ENCODE assay signal across 9 mouse cellular contexts in genomic region chr11:85334778-85335177, GRCm38 (mm10). TPM values are rescaled to one million over a fixed set of nuclear protein-coding genes. Genes with fewer than 3 reads are reported as not detected.
A peak's percentile ranks its signal among the peaks of the same experiment; 100 is the strongest.
DNase-seq lines count a peak whose midpoint lies in the region; ATAC-seq and TF ChIP-seq lines count a peak whose summit lies in the region.
"Had no signal": no experiment of that assay in that cellular context is flagged by ENCODE, and none has a peak within 500 bp of the region (broad histone marks: within the 10 kb centered on the region; RNA-seq: fewer than 3 reads in every experiment).

No protein-coding gene starts in this region.

- H3K9me3 ChIP-seq in limb, embryonic 11.5 days (ENCODE audit: control insufficient read depth, low read length), result no peaks in the 10 kb centered on the region
- no peaks in the 10 kb centered on the region for H3K9me3 ChIP-seq in limb, embryonic 10.5 days (replicated peaks)
- no peaks in the 10 kb centered on the region for H3K9me3 ChIP-seq in MEL (replicated peaks; ENCODE audit: insufficient read depth, low read length)
- H3K9me3 ChIP-seq: stomach, embryonic 15.5 days had no signal

- peak; percentile 28 to 65 (median 57) for TF ChIP-seq CTCF in MEL (IDR thresholded peaks at IDR 0.05 in 2 of 3, conservative IDR thresholded peaks at IDR 0.05 in 1 of 3; ENCODE audit: control insufficient read depth in 1 of 3, insufficient read depth in 1 of 3, low read depth in 2 of 3, low read length in 3 of 3, poor library complexity in 1 of 3, severe bottlenecking in 1 of 3)
- peak; percentile 51 for TF ChIP-seq CTCF in bone marrow, adult 2 months (IDR thresholded peaks at IDR 0.05; ENCODE audit: control insufficient read depth, insufficient read depth, low read length)
- TF ChIP-seq CTCF in small intestine, adult 2 months (IDR thresholded peaks at IDR 0.05; ENCODE audit: extremely low read depth, insufficient read length, insufficient replicate concordance, low read depth, low read length), result peak; percentile 38; the same call in 1 of the 2 replicates

- no peak for ATAC-seq in limb, embryonic 11.5 days (ENCODE audit: insufficient number of reproducible peaks, low FRiP score, low TSS enrichment, low read depth)
- ATAC-seq in erythroblast, adult 5-6 weeks (replicated peaks; ENCODE audit: low FRiP score, poor library complexity, severe bottlenecking), result peak; percentile 56
- no peak for ATAC-seq in megakaryocyte, adult 5-6 weeks (ENCODE audit: poor library complexity, severe bottlenecking)

- no peaks in the 10 kb centered on the region for H3K27me3 ChIP-seq in limb, embryonic 11.5 days (ENCODE audit: control insufficient read depth, insufficient read depth, low read length)
- no peaks in the 10 kb centered on the region for H3K27me3 ChIP-seq in limb, embryonic 10.5 days (ENCODE audit: low read depth, poor library complexity, severe bottlenecking)
- H3K27me3 ChIP-seq in MEL (ENCODE audit: control insufficient read depth in 1 of 2, insufficient read depth in 2 of 2, low read length in 2 of 2), result no peaks in the 10 kb centered on the region
- no peaks in the 10 kb centered on the region for H3K27me3 ChIP-seq in small intestine, adult 2 months (ENCODE audit: control insufficient read depth, insufficient read depth, low read length)
- H3K27me3 ChIP-seq: stomach, embryonic 15.5 days had no signal

- H3K4me1 ChIP-seq in limb, embryonic 11.5 days (ENCODE audit: control insufficient read depth, insufficient read depth, low read length), result no peaks in the 10 kb centered on the region
- no peaks in the 10 kb centered on the region for H3K4me1 ChIP-seq in limb, embryonic 10.5 days
- peaks cover 6 to 10% of the 10 kb centered on the region in 2 experiments for H3K4me1 ChIP-seq in MEL (ENCODE audit: control insufficient read depth in 1 of 2, insufficient read depth in 2 of 2, low read length in 2 of 2)
- no peaks in the 10 kb centered on the region for H3K4me1 ChIP-seq in bone marrow, adult 2 months (ENCODE audit: control insufficient read depth, insufficient read depth, low read length)
- no peaks in the 10 kb centered on the region for H3K4me1 ChIP-seq in small intestine, adult 2 months (ENCODE audit: control insufficient read depth, insufficient read depth, insufficient read length, low read length)
- H3K4me1 ChIP-seq: stomach, embryonic 15.5 days had no signal

- no peak for TF ChIP-seq POLR2A in MEL (IDR thresholded peaks at IDR 0.05; ENCODE audit: control insufficient read depth in 1 of 2, insufficient read depth in 1 of 2, low read depth in 1 of 2, low read length in 2 of 2, poor library complexity in 1 of 2)
- TF ChIP-seq POLR2A in bone marrow, adult 2 months (IDR thresholded peaks at IDR 0.05; ENCODE audit: borderline replicate concordance, control insufficient read depth, low read depth, low read length), result no peak
- TF ChIP-seq POLR2A in small intestine, adult 2 months (IDR thresholded peaks at IDR 0.05; ENCODE audit: low read depth, low read length), result no peak

- TF ChIP-seq EP300 in MEL (IDR thresholded peaks at IDR 0.05; ENCODE audit: low read depth in 1 of 2, low read length in 2 of 2), result no peak

- H3K4me2 ChIP-seq in limb, embryonic 11.5 days (ENCODE audit: low read depth, severe bottlenecking), result no peak overlapping the region
- H3K4me2 ChIP-seq: stomach, embryonic 15.5 days had no signal

- no peaks in the 10 kb centered on the region for H3K79me2 ChIP-seq in MEL (ENCODE audit: control insufficient read depth, insufficient read depth, low read length, poor library complexity)

- no peak overlapping the region for H3K27ac ChIP-seq in limb, embryonic 11.5 days (replicated peaks; ENCODE audit: low read depth, low read length)
- no peak overlapping the region for H3K27ac ChIP-seq in limb, embryonic 10.5 days
- no peak overlapping the region for H3K27ac ChIP-seq in MEL (ENCODE audit: control insufficient read depth, low read depth, low read length)
- no peak overlapping the region for H3K27ac ChIP-seq in bone marrow, adult 2 months (ENCODE audit: control insufficient read depth, insufficient read depth, low read depth, low read length, poor library complexity)
- no peak overlapping the region for H3K27ac ChIP-seq in small intestine, adult 2 months (ENCODE audit: insufficient read depth, low read depth, low read length)
- H3K27ac ChIP-seq: stomach, embryonic 15.5 days had no signal

- peak; percentile 65 for TF ChIP-seq RAD21 in MEL (IDR thresholded peaks at IDR 0.05; ENCODE audit: low read depth, low read length)

- 42% methylated on average over 4 of the region's 4 CpGs for WGBS in limb, embryonic 11.5 days
- WGBS in limb, embryonic 10.5 days, result 45% methylated on average over 4 of the region's 4 CpGs
- WGBS in bone marrow, adult 2 months, result 57% methylated on average over 4 of the region's 4 CpGs
- 49% methylated on average over 4 of the region's 4 CpGs for WGBS in small intestine, adult 2 months

- H3K36me3 ChIP-seq in limb, embryonic 11.5 days (ENCODE audit: control insufficient read depth, insufficient read depth, low read length), result no peaks in the 10 kb centered on the region; the same call in none of the 2 replicates
- peaks cover 98% of the 10 kb centered on the region for H3K36me3 ChIP-seq in limb, embryonic 10.5 days
- H3K36me3 ChIP-seq in MEL (ENCODE audit: control insufficient read depth in 1 of 2, insufficient read depth in 2 of 2, low read length in 2 of 2), result peaks cover 3 to 15% of the 10 kb centered on the region in 2 experiments
- peaks cover 28% of the 10 kb centered on the region for H3K36me3 ChIP-seq in small intestine, adult 2 months (ENCODE audit: control insufficient read depth, insufficient read depth, low read length)

- H3K9ac ChIP-seq in limb, embryonic 11.5 days (ENCODE audit: low read length), result no peak overlapping the region
- no peak overlapping the region for H3K9ac ChIP-seq in MEL (ENCODE audit: control insufficient read depth, low read depth, low read length, poor library complexity, severe bottlenecking)
- H3K9ac ChIP-seq: stomach, embryonic 15.5 days had no signal

- no peak overlapping the region for H3K4me3 ChIP-seq in limb, embryonic 11.5 days (ENCODE audit: low read depth, low read length)
- no peak overlapping the region for H3K4me3 ChIP-seq in limb, embryonic 10.5 days
- no peak overlapping the region for H3K4me3 ChIP-seq in MEL (ENCODE audit: control insufficient read depth in 1 of 2, insufficient read depth in 1 of 2, low read depth in 2 of 2, low read length in 2 of 2)
- no peak overlapping the region for H3K4me3 ChIP-seq in bone marrow, adult 2 months (replicated peaks; ENCODE audit: control insufficient read depth, low read depth, low read length)
- H3K4me3 ChIP-seq in small intestine, adult 2 months (ENCODE audit: low read depth, low read length), result no peak overlapping the region
- H3K4me3 ChIP-seq: stomach, embryonic 15.5 days had no signal

- DNase-seq in limb, embryonic 11.5 days (ENCODE audit: low spot score), result peak; percentile 40
- DNase-seq in limb, embryonic 10.5 days (ENCODE audit: low spot score), result no peak
- DNase-seq in MEL (ENCODE audit: low read depth, low spot score), result peak; percentile 47
- DNase-seq in kidney, postnatal 25 days, result peak; percentile 71 to 72

TF ChIP-seq in MEL, 35 proteins besides CTCF, POLR2A, EP300 and RAD21:
- TF ChIP-seq MEF2A (IDR thresholded peaks at IDR 0.05; ENCODE audit: extremely low read depth, insufficient replicate concordance, low read depth, low read length, poor library complexity, severe bottlenecking) (no peak), UBTF (IDR thresholded peaks at IDR 0.05; ENCODE audit: borderline replicate concordance, insufficient read depth, low read depth, low read length) (no peak), ZC3H11A (IDR thresholded peaks at IDR 0.05; ENCODE audit: low read depth, low read length) (0 out of 2 replicates have a peak, but pooled peaks have one; percentile 35), KAT2A (conservative IDR thresholded peaks at IDR 0.05; ENCODE audit: low read depth, low read length) (no peak), ELF1 (IDR thresholded peaks at IDR 0.05; ENCODE audit: low read depth, low read length) (no peak), TAL1 (IDR thresholded peaks at IDR 0.05; ENCODE audit: low read length) (no peak), SMC3 (IDR thresholded peaks at IDR 0.05; ENCODE audit: low read depth, low read length) (peak; percentile 57)

RNA-seq across cellular contexts. Expression of gene Bcas3, which starts 18.2 kb away (rescaled TPM):
- 34.0 and 37.4 TPM in 2 replicates for polyA plus RNA-seq in limb, embryonic 11.5 days (2014; fragmentation: Nextera tagmentation; extraction: Ambion mirVana)
- polyA plus RNA-seq in limb, embryonic 10.5 days (2016; fragmentation: Nextera tagmentation; extraction: Ambion mirVana), result 21.2 and 26.5 TPM in 2 replicates
- 5.9 and 8.6 TPM in 2 replicates for total RNA-seq in MEL (2012; rRNA removed)
- polyA plus RNA-seq in MEL (2012; ENCODE audit: insufficient read depth in 1 of 2, insufficient read length in 2 of 2, low read depth in 1 of 2, low replicate concordance in 2 of 2, missing spikeins in 1 of 2), result 10 to 100 TPM in 1 of 2 experiments, not detected in 1; 14.7 TPM
- polyA plus RNA-seq in bone marrow, adult 2 months (2011; ENCODE audit: insufficient read depth, insufficient read length, low replicate concordance, missing spikeins), result 19.5 and 21.1 TPM in 2 replicates
- total RNA-seq in erythroblast, adult 5-6 weeks (2015; ENCODE audit: low replicate concordance), result 97.0 and 130 TPM in 2 replicates
- 136 and 143 TPM in 2 replicates for total RNA-seq in erythroblast, adult 5-6 weeks (2017; ENCODE audit: low replicate concordance)
- polyA plus RNA-seq in small intestine, adult 2 months (2012; rRNA removed), result 13.2 and 32.1 TPM in 2 replicates
- 14.5 and 17.5 TPM in 2 replicates for total RNA-seq in megakaryocyte, adult 5-6 weeks (2015)
- total RNA-seq in megakaryocyte, adult 5-6 weeks (2017), result 10.7 and 12.8 TPM in 2 replicates

RNA-seq across cellular contexts. Expression of gene Ppm1d, which starts 23.7 kb away (rescaled TPM):
- 25.7 and 28.1 TPM in 2 replicates for polyA plus RNA-seq in limb, embryonic 11.5 days (2014; fragmentation: Nextera tagmentation; extraction: Ambion mirVana)
- 22.7 and 24.7 TPM in 2 replicates for polyA plus RNA-seq in limb, embryonic 10.5 days (2016; fragmentation: Nextera tagmentation; extraction: Ambion mirVana)
- 13.3 and 14.9 TPM in 2 replicates for total RNA-seq in MEL (2012; rRNA removed)
- polyA plus RNA-seq in MEL (2012; ENCODE audit: insufficient read depth in 1 of 2, insufficient read length in 2 of 2, low read depth in 1 of 2, low replicate concordance in 2 of 2, missing spikeins in 1 of 2), result 10 to 100 TPM in 1 of 2 experiments, not detected in 1; 15.5 TPM
- polyA plus RNA-seq in bone marrow, adult 2 months (2011; ENCODE audit: insufficient read depth, insufficient read length, low replicate concordance, missing spikeins), result 23.8 and 27.4 TPM in 2 replicates
- total RNA-seq in erythroblast, adult 5-6 weeks (2015; ENCODE audit: low replicate concordance), result 58.6 and 66.0 TPM in 2 replicates
- total RNA-seq in erythroblast, adult 5-6 weeks (2017; ENCODE audit: low replicate concordance), result 51.8 and 65.5 TPM in 2 replicates
- 1.5 and 2.6 TPM in 2 replicates for polyA plus RNA-seq in small intestine, adult 2 months (2012; rRNA removed)
- total RNA-seq in megakaryocyte, adult 5-6 weeks (2015), result 27.5 and 30.6 TPM in 2 replicates
- 13.2 and 14.0 TPM in 2 replicates for total RNA-seq in megakaryocyte, adult 5-6 weeks (2017)
